Mouse (Mus musculus): ENCODE results near the gene Cma2. TPM values are rescaled to one million over a fixed set of nuclear protein-coding genes. Genes with fewer than 3 reads are reported as not detected.
"Not testable (repeated sequence)": the region's sequence is repeated elsewhere in the genome, so short reads cannot be mapped to it uniquely, and the experiment has no call there.

Gene Cma2
- total RNA-seq, 2 experiments from 2014 or later, result not detected

DNA sequence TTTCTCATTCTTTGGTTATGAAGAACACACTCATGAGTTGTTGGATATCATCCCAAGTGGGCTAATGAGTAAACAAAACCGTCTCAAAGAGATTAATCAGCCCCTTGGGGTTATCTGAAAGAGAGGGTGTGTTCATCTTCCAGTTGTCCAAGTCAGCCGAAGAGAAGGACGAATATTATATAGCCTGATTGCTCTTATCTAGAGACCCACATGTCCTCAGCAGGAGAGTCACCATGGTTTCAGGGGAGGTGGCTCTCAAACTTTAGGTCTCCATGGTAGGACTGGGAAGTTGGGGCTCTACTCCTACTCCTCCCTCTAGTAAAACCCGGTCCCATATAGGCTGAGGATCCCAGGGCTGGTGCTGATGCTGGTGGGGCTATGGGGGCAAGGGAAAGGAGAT is 70.5 kb downstream of the Cma2 start:
- DNase-seq; intact Hi-C loops (cut with DNase I): not testable (repeated sequence)

Other genes with a start within 250 kb of the Cma2 start
- not detected for gene Tgm1, start 237.1 kb upstream of the Cma2 start, total RNA-seq (2021)
- 1 to 10 TPM; 8.9 to 9.4 TPM for gene Rabggta, start 228.7 kb upstream of the Cma2 start, total RNA-seq (2021)
- 10 to 100 TPM; 27.3 to 35.9 TPM for gene Dhrs1, start 205.3 kb upstream of the Cma2 start, total RNA-seq (2021)
- gene Nop9, start 205.3 kb upstream of the Cma2 start, total RNA-seq (2021), result 10 to 100 TPM; 10.5 to 11.8 TPM
- gene Cideb, start 192.5 kb upstream of the Cma2 start, total RNA-seq (2021), result not detected
- gene Ltb4r2, start 189.6 kb upstream of the Cma2 start, total RNA-seq (2021), result not detected
- not detected for gene Ltb4r1, start 185.0 kb upstream of the Cma2 start, total RNA-seq (2021)
- gene Adcy4, start 166.9 kb upstream of the Cma2 start, total RNA-seq (2021), result 1 to 10 TPM; 5.3 to 6.5 TPM
- under 1 TPM; 0.59 to 0.67 TPM for gene Ripk3, start 162.1 kb upstream of the Cma2 start, total RNA-seq (2021)
- 1 to 10 TPM; 3.3 TPM for gene Nfatc4, start 127.8 kb upstream of the Cma2 start, total RNA-seq (2021)
- 1 to 10 TPM; 2.1 to 2.7 TPM for gene Nynrin, start 97.0 kb upstream of the Cma2 start, total RNA-seq (2021)
- gene Cbln3, start 66.6 kb upstream of the Cma2 start, total RNA-seq (2021), result not detected
- 1 to 10 TPM; 6.0 to 7.5 TPM for gene Khnyn, start 66.0 kb upstream of the Cma2 start, total RNA-seq (2021)
- gene Sdr39u1, start 50.7 kb upstream of the Cma2 start, total RNA-seq (2021), result 100 to 1,000 TPM; 111 to 122 TPM
- gene Cma1, start 6.3 kb upstream of the Cma2 start, total RNA-seq (2021), result 1 to 10 TPM; 2.3 to 2.7 TPM
- not detected for gene Mcpt1, start 67.0 kb downstream of the Cma2 start, total RNA-seq (2021)
- not detected for gene Mcpt9, start 79.5 kb downstream of the Cma2 start, total RNA-seq (2021)
- gene Mcpt2, start 91.1 kb downstream of the Cma2 start, total RNA-seq (2021), result not detected
- 1 to 10 TPM; 2.5 to 3.3 TPM for gene Mcpt4, start 111.3 kb downstream of the Cma2 start, total RNA-seq (2021)
- gene Mcpt8, start 134.3 kb downstream of the Cma2 start, total RNA-seq (2021), result not detected
- not detected for gene Ctsg, start 151.6 kb downstream of the Cma2 start, total RNA-seq (2021)
- gene Gzme, start 169.6 kb downstream of the Cma2 start, total RNA-seq (2021), result not detected
- gene Gzmd, start 181.6 kb downstream of the Cma2 start, total RNA-seq (2021), result not detected
- not detected for gene Gzmg, start 208.6 kb downstream of the Cma2 start, total RNA-seq (2021)
- not detected for gene Gzmn, start 223.6 kb downstream of the Cma2 start, total RNA-seq (2021)